Mouse (Mus musculus): ENCODE results near the gene Ncapd3.

Ncapd3 gene

DNA sequence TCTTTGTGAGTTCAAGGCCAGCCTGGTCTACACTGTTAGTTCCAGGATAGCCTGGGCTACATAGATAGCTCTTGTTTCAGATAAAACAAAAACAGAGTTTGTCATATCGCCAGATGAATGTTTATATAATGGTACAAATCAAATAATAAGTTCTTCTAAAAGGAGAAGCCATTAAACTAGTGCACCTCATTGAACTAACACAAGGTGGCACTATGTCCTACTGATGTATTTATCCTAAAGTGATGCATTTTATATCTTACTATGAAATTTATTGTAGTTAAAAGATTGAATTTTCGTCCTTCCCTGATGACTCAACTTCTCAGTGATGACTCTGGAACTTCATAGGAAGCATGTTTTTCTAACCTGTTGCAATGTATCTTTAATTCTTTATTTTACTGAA is 19.5 kb downstream of the Ncapd3 start:
- no peak for DNase-seq

DNA sequence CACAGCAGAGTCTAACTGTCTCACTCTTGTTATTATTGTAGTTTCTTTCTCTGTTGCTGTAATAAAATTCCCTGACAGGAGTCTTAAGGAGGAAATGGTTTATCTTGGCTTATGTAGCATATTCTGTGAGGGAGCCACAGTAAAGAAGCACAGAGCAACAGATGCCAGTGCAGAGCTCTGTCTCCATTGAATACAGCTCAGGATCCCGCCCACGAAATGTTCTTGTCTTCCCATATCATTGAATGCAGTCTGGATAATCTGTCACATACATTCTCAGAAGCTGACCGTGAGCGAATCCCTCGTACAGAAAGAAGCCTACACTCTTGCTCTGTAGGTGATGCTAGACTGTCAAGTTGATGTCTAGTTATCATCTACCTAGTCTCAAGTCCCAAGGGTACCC is 28.4 kb downstream of the Ncapd3 start:
- DNase-seq: no peak

DNA sequence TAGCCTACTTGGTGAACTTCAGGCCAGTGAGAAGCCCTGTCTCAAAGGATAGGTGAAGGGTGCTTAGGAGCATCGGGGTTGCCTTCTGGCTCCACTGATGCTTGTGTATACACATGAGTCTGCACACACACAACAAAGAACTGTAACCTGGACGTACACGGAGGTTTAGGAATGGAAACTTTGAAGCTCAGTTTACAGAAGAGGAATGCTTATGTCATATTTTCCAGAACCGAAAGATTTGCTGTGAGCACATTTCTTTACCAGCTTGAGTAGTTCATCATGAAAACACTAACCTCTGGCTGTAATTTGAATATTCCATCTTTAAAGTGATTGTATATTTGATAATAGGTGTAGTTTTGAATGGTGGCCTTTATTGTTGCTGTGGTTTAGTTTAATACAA is 40.9 kb downstream of the Ncapd3 start:
- DNase-seq: no peak

DNA sequence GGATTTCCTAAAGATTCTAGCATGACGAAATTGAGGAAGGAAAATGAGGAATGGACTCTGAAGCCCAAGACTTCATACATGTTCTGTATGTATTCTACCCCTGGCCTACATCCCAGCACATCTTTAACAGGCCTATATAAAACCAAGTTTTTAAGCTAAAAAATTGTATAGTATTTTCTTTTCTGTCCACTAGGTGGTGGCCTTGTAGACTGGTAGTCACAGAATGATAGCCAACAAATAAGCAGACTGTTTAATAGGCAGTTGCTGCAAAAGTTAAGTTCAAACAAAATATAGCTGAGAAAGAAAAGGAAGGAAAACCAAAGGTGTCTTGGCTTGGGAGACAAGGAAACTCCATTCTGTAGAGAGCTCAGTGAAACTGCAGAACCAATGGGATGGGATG is 44.7 kb downstream of the Ncapd3 start:
- DNase-seq: no peak

DNA sequence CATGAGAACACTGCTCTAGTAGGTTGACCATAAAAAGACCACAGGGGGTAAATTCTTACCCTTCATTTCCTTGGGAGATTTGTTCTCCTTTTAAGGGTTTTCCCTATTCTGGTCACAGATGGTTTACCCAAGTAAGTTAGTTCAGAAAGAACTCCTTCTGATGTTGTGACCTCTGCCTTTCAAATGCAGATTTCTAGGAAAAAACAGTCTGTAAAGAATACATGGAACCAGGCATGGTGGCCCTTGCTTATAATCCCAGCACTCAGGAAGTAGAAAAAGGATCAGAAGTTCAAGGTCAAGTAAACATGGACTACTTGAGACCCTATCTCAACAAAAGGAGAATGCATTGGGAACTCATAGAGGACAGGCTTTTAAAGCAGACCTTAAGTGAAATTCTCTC is 45.8 kb downstream of the Ncapd3 start:
- no peak for DNase-seq

DNA sequence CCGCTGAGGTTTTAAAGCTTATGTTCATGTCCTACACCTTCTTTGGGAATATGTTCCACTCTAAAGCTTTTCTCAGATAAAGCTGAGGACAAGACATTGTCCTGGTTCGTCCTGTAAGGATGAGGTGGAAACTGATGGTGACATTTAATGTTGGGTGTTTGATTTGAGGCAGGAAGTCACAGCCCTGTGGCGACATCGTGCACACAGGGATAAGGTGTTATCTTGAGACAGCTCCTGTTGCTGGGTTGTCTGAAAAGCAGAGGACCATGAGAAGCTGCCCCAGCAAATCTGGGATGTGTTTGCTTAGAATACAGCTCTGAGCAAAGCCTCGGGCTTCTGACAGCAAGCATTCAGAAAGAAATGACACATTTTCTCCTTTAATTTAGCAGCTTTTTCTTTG is 56.3 kb downstream of the Ncapd3 start:
- no peak for DNase-seq

DNA sequence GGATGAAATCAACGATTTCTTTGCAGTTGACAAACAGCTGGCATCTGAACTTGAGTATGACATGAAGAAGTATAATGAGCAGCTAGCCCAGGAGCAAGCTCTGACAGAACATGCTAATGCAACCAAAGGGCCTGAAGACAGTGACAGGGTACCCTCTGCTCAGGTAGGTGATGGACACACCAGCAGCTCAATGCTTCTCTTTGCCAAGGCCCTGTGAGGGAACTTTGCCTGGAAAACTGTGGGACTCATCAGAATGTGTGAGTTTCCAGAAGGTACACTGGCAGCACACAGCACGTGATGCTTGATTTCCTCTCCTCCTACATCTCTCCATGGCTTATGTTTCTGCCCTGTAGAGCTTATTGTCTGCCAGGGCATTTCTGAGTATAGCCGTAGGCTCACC is 57.4 kb downstream of the Ncapd3 start:
- DNase-seq: no peak

DNA sequence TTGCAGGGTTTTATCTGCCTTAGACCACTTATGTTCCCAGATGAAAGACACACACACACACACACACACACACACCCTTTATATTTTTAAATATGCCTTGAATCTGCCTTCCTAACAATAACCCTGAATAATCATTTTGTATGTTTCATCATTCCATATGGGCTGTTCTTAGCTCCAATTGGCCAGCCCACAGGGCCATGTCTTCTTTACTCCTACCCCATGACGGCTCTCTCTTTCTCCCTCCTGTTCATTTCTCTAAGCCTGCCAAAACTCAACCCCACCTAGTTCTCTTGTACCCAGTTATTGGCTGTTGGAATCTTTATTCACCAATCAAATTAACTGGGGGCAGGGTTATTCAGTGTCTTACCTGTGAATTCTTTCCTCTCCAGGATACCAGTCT is 60.2 kb downstream of the Ncapd3 start:
- DNase-seq: no peak

DNA sequence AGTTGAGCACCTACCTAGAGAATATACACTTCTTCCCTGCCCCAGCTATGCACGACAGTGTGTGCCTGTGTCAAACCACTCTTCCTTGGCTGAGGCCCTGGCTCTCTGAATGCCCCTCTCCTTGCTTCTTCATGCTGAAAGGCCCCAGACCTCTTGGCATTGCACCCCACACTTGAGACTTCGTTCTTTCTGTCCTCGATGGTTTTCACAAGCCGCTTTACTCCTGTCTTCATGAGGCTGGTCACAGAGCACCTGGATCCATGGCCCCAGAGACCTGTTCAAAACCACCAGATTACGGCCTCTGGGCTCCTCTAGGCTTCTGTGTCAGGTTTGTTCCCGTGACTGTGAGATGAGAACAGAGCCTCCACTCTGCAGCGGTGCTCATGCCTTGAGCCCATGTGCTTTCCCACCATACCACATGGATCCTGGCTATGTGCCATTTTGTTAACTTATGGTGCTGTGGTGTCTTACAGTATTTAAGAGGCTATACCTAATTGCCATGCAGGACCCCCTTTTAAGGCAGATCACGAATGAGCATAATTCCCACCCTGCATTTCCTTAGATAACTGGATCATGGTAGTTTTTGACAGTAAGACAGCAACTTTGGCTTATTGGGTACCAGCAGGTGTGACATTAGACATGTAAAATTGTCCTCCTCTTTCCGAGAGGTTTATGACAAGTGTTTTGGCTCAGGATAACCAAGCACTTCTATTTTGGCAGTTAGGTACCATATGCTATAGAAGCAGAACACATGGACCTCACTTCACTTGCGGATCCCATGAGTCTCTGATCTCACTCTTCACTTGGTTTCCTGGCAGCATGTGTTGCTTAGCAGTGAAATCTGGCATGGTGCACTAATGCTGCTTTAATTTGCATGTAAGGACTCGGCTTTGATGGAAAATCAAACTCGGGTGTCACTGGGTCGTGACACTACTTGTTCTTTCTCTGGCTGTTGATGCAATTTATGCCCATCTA is 61.1 kb downstream of the Ncapd3 start:
- DNase-seq: no peak

DNA sequence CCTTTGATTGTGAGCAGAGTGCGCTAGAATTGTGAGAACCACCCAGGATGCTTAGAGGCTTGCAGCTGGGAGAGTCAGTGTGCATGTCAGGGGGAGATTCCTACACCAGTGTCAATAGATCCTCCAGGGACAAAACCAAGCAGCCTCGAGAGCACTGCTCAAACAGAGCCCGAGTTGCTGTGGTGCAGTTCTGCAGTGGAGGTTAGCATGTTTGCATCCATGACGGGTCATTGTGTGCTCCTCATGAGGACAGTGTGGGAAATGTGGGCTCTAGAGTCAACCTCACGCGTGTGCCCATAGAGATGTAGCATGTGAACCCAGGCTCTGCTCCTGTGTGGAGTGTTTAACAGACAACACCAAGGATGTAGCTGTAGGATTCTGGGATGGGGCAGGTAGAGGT is 62.9 kb downstream of the Ncapd3 start:
- no peak for DNase-seq

DNA sequence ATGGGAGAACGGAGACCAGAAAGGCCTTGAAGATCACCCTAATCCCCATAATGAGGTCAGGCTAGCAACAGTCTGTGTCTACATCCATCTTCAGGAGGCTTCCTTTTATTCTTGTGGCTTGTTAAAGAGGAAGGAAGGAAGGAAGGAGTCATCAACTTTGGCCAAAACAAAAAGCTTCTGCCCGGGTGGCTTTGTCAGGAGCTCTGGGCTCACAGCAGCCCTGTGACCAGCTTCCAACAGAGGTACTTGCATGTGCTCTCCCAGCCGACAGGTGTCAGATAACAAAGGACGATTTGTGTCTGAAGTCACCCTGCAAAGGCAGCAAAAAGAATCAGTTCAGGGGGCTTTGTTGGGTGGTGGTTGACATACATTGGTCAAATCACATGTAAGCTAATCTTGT is 68.1 kb downstream of the Ncapd3 start:
- no peak for DNase-seq

DNA sequence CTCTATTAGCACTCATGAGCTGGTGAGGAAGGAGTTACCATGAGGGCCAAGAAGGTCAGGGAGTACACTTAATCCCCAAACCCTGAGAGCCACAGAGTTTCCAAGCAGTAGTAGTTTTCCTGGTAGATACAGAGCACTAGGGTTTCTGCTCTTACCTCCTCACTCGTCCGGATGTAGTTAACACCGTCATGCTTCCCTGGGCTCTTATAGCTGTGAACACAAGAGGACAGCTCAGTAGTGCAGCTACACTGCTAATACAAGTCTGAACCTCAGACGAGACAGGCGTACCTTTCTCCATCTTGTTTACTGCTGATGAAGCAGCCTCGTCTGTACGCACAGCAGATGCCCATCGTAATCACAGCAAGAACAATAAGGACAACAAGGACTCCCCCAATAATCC is 68.6 kb downstream of the Ncapd3 start:
- DNase-seq: no peak

DNA sequence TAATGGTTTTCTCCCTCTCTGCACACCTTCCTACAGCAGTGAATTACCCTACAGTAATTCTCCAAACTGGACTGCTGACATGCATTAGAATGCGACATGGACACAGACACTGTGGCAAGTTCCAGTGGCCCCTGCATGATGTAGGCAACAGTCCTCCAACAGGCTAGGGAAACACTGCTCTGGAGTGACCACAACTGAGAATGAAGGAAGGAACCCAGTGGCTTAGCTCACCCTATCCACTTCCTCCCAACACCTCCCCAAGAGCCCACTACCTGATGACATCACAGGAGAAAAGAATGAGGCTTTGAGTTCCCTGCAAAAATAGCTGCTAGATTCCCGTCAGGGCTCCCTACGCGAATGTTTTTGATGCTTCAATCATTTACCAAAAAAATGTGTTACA is 69.5 kb downstream of the Ncapd3 start:
- DNase-seq: no peak

DNA sequence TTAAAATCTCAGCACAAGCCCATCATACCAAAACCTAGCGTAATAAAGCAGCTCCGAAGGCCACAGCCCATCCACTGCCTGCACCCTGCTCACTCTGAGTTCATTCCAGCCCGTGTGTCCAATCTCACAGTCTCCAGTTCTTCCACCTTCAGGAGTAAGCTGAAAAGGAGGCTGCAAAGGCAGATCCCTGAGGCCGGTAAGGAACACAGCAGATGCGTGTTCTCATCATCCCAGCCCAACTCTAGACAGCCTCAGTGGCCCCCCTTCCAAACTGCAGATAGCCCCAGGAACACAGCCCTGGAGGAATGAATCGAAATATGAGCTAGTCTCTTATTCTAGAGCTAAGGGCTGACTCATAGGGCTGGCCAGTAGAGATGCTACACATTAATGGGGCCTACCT is 71.5 kb downstream of the Ncapd3 start:
- no peak for DNase-seq

DNA sequence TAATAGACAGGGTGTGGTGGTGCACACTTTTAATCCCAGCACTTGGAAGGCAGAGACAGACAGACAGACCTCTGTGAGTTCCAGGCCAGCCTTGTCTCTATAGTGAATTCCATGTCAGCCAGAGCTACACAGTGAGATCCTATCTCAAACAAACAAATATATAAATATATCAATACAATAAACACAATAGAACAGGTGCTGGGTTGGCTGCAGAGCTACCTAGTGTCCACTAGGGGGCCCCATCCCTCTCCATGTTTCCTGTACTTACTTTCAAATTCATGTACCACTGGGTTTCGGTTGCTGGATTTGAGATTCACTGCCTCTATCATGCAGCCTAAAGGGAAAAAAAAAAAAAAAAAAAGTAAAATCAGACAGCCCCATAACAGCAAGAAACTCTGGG is 76.1 kb downstream of the Ncapd3 start:
- DNase-seq: peak; percentile 29

DNA sequence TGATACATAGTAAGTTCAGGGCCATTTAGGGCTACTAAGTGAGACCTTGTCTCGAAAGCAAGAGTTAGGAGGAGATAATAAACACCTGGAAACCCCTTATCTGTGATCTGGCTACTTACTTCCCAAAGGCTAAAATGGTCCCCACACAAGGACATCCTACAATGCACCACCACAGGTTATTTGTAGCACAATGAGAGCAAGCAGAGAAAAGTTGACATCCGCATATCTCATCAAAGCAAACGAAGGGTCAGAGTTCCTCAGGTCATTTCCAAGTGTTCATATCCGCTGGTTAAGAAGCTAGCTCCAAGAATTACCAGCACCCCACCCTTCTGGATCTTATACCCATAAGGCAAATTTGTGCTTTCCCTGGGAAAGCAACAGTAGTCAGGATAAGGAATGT is 78.5 kb downstream of the Ncapd3 start:
- no peak for DNase-seq

DNA sequence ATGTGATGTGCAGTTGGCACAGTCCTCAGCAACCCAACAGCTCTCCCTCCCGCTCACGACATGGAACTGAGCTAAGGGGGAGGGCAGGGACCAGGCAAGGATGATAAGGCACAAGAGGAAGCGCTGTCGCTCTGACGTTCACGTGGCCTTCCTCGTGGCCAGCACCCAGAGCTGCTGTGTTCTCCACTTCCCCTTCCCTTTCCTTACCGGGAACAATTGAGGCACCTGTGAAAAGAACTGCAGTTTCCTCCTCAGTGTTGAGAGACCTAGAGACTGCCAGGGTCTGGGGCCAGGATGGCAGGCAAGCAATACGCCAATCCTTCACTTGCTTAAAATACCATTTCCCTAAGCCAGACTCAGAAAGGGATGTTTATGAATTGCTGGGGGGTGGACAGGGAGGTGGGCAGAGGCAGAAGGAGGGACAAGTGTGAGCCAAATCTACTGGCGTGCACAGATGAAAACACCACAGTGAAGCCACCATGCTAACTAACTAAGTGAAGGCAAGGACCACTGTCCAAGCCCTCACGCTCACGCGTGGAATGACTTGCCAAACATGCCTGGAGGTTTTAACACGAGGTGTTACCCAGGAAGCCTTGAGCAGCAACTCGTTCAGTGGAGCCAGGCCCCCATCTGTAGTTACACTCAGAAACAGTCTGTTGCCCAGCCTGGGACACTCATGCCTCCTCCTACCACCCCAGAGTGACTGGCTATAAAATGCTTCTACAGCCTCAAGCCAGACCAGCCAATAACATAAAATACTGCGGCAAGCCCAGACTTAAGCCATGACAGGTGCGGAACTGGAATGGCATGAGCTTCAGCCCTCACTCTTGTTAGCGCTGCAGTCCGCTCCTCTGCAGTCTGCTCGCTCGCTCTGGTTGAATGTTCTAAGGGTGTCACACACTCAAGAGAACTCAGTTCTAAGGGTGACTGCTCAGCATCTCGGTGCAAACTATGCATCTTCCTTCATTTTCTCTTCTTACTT is 79.8 kb downstream of the Ncapd3 start:
- no peak for DNase-seq

DNA sequence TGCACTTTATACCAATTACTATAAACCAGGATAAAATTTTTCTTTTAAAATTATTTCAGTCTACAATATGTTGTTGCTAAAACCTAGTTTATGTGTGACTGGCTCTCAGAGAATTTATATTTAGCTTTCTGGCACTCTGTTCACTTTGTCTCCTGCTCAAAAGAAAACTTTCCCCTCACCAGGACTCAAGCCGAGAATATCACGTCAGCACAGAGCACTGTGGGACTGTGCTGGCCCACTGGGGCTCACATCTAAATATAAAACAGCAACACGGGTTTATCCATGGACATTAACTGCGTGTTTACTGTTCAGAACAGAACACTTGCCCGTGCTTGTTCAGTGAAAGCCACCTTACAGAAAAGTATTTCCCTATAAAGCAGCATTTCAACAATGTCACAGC is 80.7 kb downstream of the Ncapd3 start:
- DNase-seq: no peak

DNA sequence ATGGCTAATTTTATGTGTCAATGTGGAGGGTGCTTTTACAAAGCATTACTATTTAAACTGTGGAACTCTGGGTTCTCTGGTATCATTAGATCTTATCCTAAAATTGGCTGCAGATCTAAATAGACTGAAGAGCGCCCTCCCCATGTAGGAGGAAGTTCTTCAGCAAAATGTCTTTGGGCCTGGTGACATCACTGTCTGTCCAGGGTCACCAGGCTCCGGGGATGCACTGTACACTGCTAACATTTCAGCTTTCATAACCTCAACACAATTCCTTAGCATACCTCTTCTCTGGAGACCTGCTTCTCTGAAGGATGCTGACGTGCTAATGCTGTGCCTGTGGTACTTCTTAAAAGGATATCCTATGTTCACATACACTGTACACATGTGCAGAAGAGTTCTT is 81.8 kb downstream of the Ncapd3 start:
- no peak for DNase-seq

DNA sequence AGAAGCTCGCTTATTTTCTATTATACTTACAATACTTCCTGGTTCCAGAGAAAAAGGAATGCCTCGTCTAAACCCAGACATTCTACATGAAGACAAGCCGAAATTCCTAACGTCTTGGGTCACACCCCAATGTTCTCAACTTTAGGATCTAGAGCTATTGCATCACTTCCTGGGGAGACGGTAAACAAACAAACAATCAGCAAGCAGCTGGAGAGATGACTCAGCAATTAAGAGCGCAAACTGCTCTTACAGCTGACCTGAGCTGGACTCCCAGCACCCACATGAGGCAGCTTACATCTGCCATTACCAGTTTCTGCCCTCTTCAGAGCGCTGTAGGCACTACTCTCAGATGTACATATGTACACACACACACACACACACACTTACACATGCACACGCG is 91.3 kb downstream of the Ncapd3 start:
- DNase-seq: no peak

DNA sequence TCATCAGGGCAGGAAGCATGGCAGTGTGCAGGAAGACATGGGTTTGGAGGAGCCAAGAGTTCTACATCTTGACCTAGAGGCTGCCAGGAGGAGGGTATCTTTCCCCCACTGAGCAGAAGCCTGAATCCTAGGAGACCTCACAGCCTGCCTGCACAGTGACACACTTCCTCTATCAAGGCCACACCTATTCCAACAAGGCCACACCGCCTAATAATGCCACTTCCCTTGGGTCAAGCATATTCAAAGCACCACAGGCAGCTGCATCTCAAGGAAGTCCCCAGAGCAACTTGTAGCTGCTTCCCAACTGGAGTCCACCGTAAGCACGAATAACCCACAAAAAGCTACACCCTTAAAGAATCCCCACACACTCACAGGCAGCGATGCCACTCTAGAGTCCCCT is 92.1 kb downstream of the Ncapd3 start:
- DNase-seq: no peak

DNA sequence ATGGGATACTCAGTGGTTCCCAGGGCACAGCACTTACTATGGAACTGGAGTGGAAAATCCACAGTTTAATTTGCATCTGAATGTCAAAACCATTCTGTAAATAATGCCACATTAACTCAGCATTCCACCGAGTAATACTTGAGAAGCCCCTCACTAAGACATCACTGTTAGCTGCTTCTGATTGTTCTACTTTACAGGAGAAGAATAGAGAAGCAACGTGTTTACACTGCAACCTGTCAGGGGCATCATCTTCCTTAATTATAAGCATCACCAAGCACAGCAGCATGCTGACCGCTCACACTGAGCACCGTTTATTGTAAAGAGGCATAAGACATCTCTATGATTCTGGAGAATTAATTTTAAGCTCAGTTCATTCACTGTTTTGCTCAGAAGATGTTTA is 93.0 kb downstream of the Ncapd3 start:
- no peak for DNase-seq

DNA sequence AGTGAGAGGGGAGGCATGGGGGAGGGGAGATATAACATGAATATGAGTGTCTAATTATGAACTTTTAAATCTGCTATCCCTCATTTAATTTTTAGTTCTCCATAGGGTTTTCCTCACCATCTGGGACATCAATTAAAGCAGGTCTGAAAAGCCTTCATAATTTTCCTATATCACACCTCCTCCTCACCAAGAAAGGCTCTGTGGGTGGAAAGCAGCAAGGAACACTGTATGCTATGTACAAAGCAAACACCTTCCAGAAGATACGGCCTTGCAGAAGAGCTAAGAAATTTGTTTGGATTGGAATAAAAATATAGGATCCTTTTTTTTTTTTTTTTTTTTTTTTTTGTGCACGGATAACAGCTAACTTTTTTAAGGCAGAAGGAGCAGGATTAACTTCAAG is 94.0 kb downstream of the Ncapd3 start:
- DNase-seq: no peak

DNA sequence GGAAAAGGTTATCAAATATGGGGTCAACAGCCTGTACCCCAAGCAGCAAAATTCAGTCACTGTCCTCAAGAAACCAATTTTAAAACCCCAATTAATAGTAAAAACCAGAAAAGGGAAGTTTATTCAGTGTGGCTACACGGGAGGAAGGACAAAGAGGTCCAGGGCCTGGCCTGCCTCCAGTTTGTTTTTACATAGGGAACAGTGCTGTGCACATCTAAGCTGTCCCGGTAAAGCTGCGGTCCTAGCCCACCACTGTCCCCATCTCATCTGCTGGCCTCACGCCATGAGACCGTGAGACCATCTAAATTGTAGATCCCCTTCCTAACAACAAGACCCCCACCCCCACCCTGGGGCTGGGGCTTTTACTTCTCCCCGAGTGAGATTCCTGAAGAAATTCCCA is 95.5 kb downstream of the Ncapd3 start:
- DNase-seq: no peak
